Mouse (Mus musculus) retina, embryonic 14.5 days (tissue): ENCODE data around the gene Axin1.

ENCODE experiments used
- DNase-seq: peaks from one replicate; pipeline ENCODE4 v3.0.0-alpha.2; 2015; ENCODE audit warnings: low spot score

Axin1 gene

GRCm38 (mm10) chr17:26239551-26239950 lies 101.1 kb downstream of the Axin1 start:
- no peak for DNase-seq

- DNase-seq = no peak
Observed at GRCm38 (mm10) chr17:26240120-26240790, 101.8 kb downstream of the Axin1 start.

GRCm38 (mm10) chr17:26240990-26241389 lies 102.5 kb downstream of the Axin1 start:
- DNase-seq = no peak

- DNase-seq = peak; percentile 73
Observed at GRCm38 (mm10) chr17:26243471-26244100, 105.1 kb downstream of the Axin1 start.

- peak; percentile 97 for DNase-seq
Observed at GRCm38 (mm10) chr17:26244101-26244841, 105.8 kb downstream of the Axin1 start, which contains the start of gene Fam234a. Fam234a (minus strand) TSS chr17:26244242.
